Mouse (Mus musculus): ENCODE data around the gene Plcl1. TPM values are rescaled to one million over a fixed set of nuclear protein-coding genes. Genes with fewer than 3 reads are reported as not detected.

The Plcl1 gene
- 1.5 TPM for polyA plus RNA-seq (2014; fragmentation: Illumina TruSeq; extraction: RNeasy Lipid Tissue Mini Kit (QIAGEN cat#74804); ENCODE audit: low replicate concordance)

GRCm38 (mm10) chr1:55405272-55406022, at the start of gene Plcl1:
Gene Plcl1 (plus strand): TSS chr1:55405921.

GRCm38 (mm10) chr1:55363044-55363565, 42.6 kb upstream of the Plcl1 start, which contains the start of gene Boll:
Gene Boll (minus strand): TSS chr1:55363469.

Other genes with a start within 250 kb of the Plcl1 start
- gene Rftn2, start 179.1 kb upstream of the Plcl1 start, polyA plus RNA-seq (2014; fragmentation: Illumina TruSeq; extraction: RNeasy Lipid Tissue Mini Kit (QIAGEN cat#74804); ENCODE audit: low replicate concordance) = 3.3 TPM
- gene Mars2, start 168.7 kb upstream of the Plcl1 start, polyA plus RNA-seq (2014; fragmentation: Illumina TruSeq; extraction: RNeasy Lipid Tissue Mini Kit (QIAGEN cat#74804); ENCODE audit: low replicate concordance) = 8.3 TPM
- gene Boll, start 42.5 kb upstream of the Plcl1 start, polyA plus RNA-seq (2014; fragmentation: Illumina TruSeq; extraction: RNeasy Lipid Tissue Mini Kit (QIAGEN cat#74804); ENCODE audit: low replicate concordance) = 0.52 TPM

Measured in small intestine, adult 10 weeks (tissue).